Mouse (Mus musculus) CH12.LX (cell line): Measurements from ENCODE around the gene Lgr6. TPM values are rescaled to one million over a fixed set of nuclear protein-coding genes. Genes with fewer than 3 reads are reported as not detected.

ENCODE experiments used
- DNase-seq: peaks from one replicate; pipeline ENCODE4 v3.0.0-alpha.2; 2013; ENCODE audit errors: extremely low read depth
- H3K27ac ChIP-seq: 2 replicates; pipeline ENCODE4 v1.5.1; 2012; ENCODE audit warnings: low read depth, mild to moderate bottlenecking, control low read depth, moderate library complexity; ENCODE audit not compliant: insufficient read depth
- H3K27me3 ChIP-seq: replicated peaks from 2 replicates; pipeline ENCODE3; 2012; ENCODE audit warnings: inconsistent platforms
- H3K36me3 ChIP-seq, 2 experiments: replicated peaks in 1 of 2; 2 replicates each; pipeline versions ENCODE3 to v1.6.1; 2012; ENCODE audit warnings: inconsistent platforms in 1 of 2, low read length in 1 of 2, mild to moderate bottlenecking in 1 of 2, mixed read lengths in 1 of 2, moderate library complexity in 1 of 2; ENCODE audit not compliant: control insufficient read depth in 1 of 2, insufficient read depth in 1 of 2
- H3K4me1 ChIP-seq, 2 experiments: 2 replicates each; pipeline ENCODE4 v1.6.1; 2012; ENCODE audit warnings: inconsistent platforms in 1 of 2, moderate library complexity in 1 of 2; ENCODE audit not compliant: insufficient read depth in 2 of 2, control insufficient read depth in 1 of 2
- H3K4me2 ChIP-seq: 2 replicates; pipeline ENCODE4 v1.6.1; 2012; ENCODE audit warnings: low read depth, mild to moderate bottlenecking, control low read depth; ENCODE audit not compliant: poor library complexity, insufficient read depth, severe bottlenecking
- H3K4me3 ChIP-seq, 3 experiments: fragments of 150-350 bp in 1 of 3; sonication (generic) in 1 of 3; replicated peaks in 1 of 3; 2 replicates each; pipeline versions ENCODE3 to v1.5.1; 2011 to 2012; ENCODE audit warnings: low read depth in 2 of 3, low read length in 2 of 3, mild to moderate bottlenecking in 2 of 3, moderate library complexity in 2 of 3, control low read depth in 1 of 3, improper control_type of control experiment in 1 of 3, inconsistent platforms in 1 of 3, mixed read lengths in 1 of 3; ENCODE audit not compliant: poor library complexity in 1 of 3
- H3K79me2 ChIP-seq: replicated peaks from 2 replicates; pipeline ENCODE4 v1.6.1; 2012; ENCODE audit warnings: mild to moderate bottlenecking, moderate library complexity; ENCODE audit not compliant: control insufficient read depth, poor library complexity, insufficient read depth, severe bottlenecking; ENCODE audit errors: extremely low read depth
- H3K9ac ChIP-seq: 2 replicates; pipeline ENCODE4 v1.6.1; 2012; ENCODE audit warnings: low read depth, mild to moderate bottlenecking, control low read depth, moderate library complexity; ENCODE audit not compliant: insufficient read depth
- H3K9me3 ChIP-seq: replicated peaks from 2 replicates; pipeline ENCODE3; 2012; ENCODE audit warnings: low read length, inconsistent platforms, mixed read lengths
- CHD1 ChIP-seq: IDR thresholded peaks from 2 replicates; pipeline ENCODE4 v1.6.1; 2012; ENCODE audit warnings: low read depth, low read length, improper control_type of control experiment, inconsistent platforms
- CTCF ChIP-seq, 2 experiments: IDR thresholded peaks in 1 of 2; conservative IDR thresholded peaks in 1 of 2; 2 replicates each; pipeline ENCODE4 v1.5.1; 2011 to 2012; ENCODE audit warnings: low read depth in 2 of 2, low read length in 2 of 2, improper control_type of control experiment in 1 of 2, inconsistent platforms in 1 of 2, mild to moderate bottlenecking in 1 of 2, moderate library complexity in 1 of 2
- EP300 ChIP-seq: IDR thresholded peaks from 2 replicates; pipeline ENCODE4 v1.6.1; 2011; ENCODE audit warnings: low read length, improper control_type of control experiment
- ETS1 ChIP-seq: conservative IDR thresholded peaks from 2 replicates; pipeline ENCODE4 v1.6.1; 2012; ENCODE audit warnings: low read depth, mild to moderate bottlenecking, inconsistent platforms, low read length, improper control_type of control experiment, moderate library complexity
- GABPA ChIP-seq: IDR thresholded peaks from 2 replicates; pipeline ENCODE4 v1.6.1; 2012; ENCODE audit warnings: low read depth, low read length, improper control_type of control experiment, inconsistent platforms; ENCODE audit not compliant: insufficient replicate concordance
- HCFC1 ChIP-seq: IDR thresholded peaks from 2 replicates; pipeline ENCODE4 v1.6.1; 2012; ENCODE audit warnings: low read depth, mild to moderate bottlenecking, inconsistent platforms, low read length, improper control_type of control experiment
- IRF4 ChIP-seq: IDR thresholded peaks from 2 replicates; pipeline ENCODE4 v1.6.1; 2014; ENCODE audit warnings: low read depth, mild to moderate bottlenecking, inconsistent platforms, low read length, improper control_type of control experiment
- JUN ChIP-seq: IDR thresholded peaks from 2 replicates; pipeline ENCODE4 v1.6.1; 2011; ENCODE audit warnings: low read depth, mild to moderate bottlenecking, low read length, improper control_type of control experiment, moderate library complexity; ENCODE audit not compliant: insufficient read depth
- JUND ChIP-seq: conservative IDR thresholded peaks from 2 replicates; pipeline ENCODE4 v1.6.1; 2011; ENCODE audit warnings: low read depth, low read length, improper control_type of control experiment
- KAT2A ChIP-seq: IDR thresholded peaks from 2 replicates; pipeline ENCODE4 v1.6.1; 2012; ENCODE audit warnings: low read length, improper control_type of control experiment, inconsistent platforms; ENCODE audit not compliant: insufficient replicate concordance
- MAFK ChIP-seq: IDR thresholded peaks from 2 replicates; pipeline ENCODE4 v1.6.1; 2011; ENCODE audit warnings: low read length, improper control_type of control experiment; ENCODE audit not compliant: insufficient replicate concordance
- MEF2A ChIP-seq: IDR thresholded peaks from 2 replicates; pipeline ENCODE4 v1.6.1; 2014; ENCODE audit warnings: low read depth, mild to moderate bottlenecking, inconsistent platforms, low read length, improper control_type of control experiment, borderline replicate concordance
- MXI1 ChIP-seq: IDR thresholded peaks from 2 replicates; pipeline ENCODE4 v1.6.1; 2011; ENCODE audit warnings: mild to moderate bottlenecking, low read depth, low read length, improper control_type of control experiment
- MYC ChIP-seq: IDR thresholded peaks from 2 replicates; pipeline ENCODE4 v1.6.1; 2011; ENCODE audit warnings: low read depth, mild to moderate bottlenecking, improper control_type of control experiment, low read length
- NELFE ChIP-seq: IDR thresholded peaks from 2 replicates; pipeline ENCODE4 v1.6.1; 2011; ENCODE audit warnings: low read depth, low read length, improper control_type of control experiment
- NRF1 ChIP-seq: IDR thresholded peaks from 2 replicates; pipeline ENCODE4 v1.6.1; 2014; ENCODE audit warnings: low read depth, mild to moderate bottlenecking, inconsistent platforms, low read length, improper control_type of control experiment, moderate library complexity
- PAX5 ChIP-seq: IDR thresholded peaks from 2 replicates; pipeline ENCODE4 v1.6.1; 2012; ENCODE audit warnings: low read length, inconsistent platforms, mixed read lengths
- POLR2A ChIP-seq: IDR thresholded peaks from 2 replicates; pipeline ENCODE4 v1.6.1; 2011; ENCODE audit warnings: low read depth, mild to moderate bottlenecking, improper control_type of control experiment, low read length
- POLR2AphosphoS2 ChIP-seq: IDR thresholded peaks from 2 replicates; pipeline ENCODE4 v1.6.1; 2011; ENCODE audit warnings: low read depth, low read length, improper control_type of control experiment
- RCOR1 ChIP-seq: conservative IDR thresholded peaks from 2 replicates; pipeline ENCODE4 v1.6.1; 2012; ENCODE audit warnings: low read depth, mild to moderate bottlenecking, inconsistent platforms, low read length, improper control_type of control experiment
- SIN3A ChIP-seq: IDR thresholded peaks from 2 replicates; pipeline ENCODE4 v1.6.1; 2012; ENCODE audit warnings: low read length, improper control_type of control experiment, inconsistent platforms
- SMC3 ChIP-seq: IDR thresholded peaks from 2 replicates; pipeline ENCODE4 v1.6.1; 2011; ENCODE audit warnings: low read depth, low read length, improper control_type of control experiment
- TBP ChIP-seq: conservative IDR thresholded peaks from 2 replicates; pipeline ENCODE4 v1.6.1; 2011; ENCODE audit warnings: low read depth, low read length, improper control_type of control experiment
- USF1 ChIP-seq: IDR thresholded peaks from 2 replicates; pipeline ENCODE4 v1.6.1; 2014; ENCODE audit warnings: low read depth, mild to moderate bottlenecking, inconsistent platforms, low read length, improper control_type of control experiment
- ZC3H11A ChIP-seq: IDR thresholded peaks from 2 replicates; pipeline ENCODE4 v1.6.1; 2012; ENCODE audit warnings: low read depth, mild to moderate bottlenecking, inconsistent platforms, low read length, improper control_type of control experiment
- ZMIZ1 ChIP-seq: IDR thresholded peaks from 2 replicates; pipeline ENCODE4 v1.6.1; 2012; ENCODE audit warnings: low read depth, mild to moderate bottlenecking, inconsistent platforms, low read length, improper control_type of control experiment
- ZNF384 ChIP-seq: IDR thresholded peaks from 2 replicates; pipeline ENCODE4 v1.6.1; 2012; ENCODE audit warnings: low read depth, low read length, improper control_type of control experiment, inconsistent platforms
- dilution Hi-C: fragments of 300-500 bp; cut with MboI; formaldehyde crosslinking; loops from 2 replicates; pipeline ENCODE4 v1.14.3; 2020; ENCODE audit warnings: low sequenced_read_pairs; ENCODE audit not compliant: extremely low pct_unique_long_range_greater_than_20kb, extremely low pct_ligation_motif_present
- in situ Hi-C: fragments of 300-500 bp; cut with MboI; formaldehyde crosslinking; loops from 3 replicates; pipeline ENCODE4 v1.14.3; 2019; ENCODE audit warnings: low sequenced_read_pairs, low pct_ligation_motif_present, low pct_unique_long_range_greater_than_20kb, mixed read lengths
- polyA plus RNA-seq: library from polyadenylated mRNA; unstranded; fragments of >175 nt; gene quantifications from 2 replicates; pipeline ENCODE4 v1.2.1, GENCODE M21; 2012; ENCODE audit warnings: low read depth; ENCODE audit not compliant: insufficient read length
- total RNA-seq, 2 experiments: library from RNA; depleted of rRNA; stranded (reverse); fragments of 300-350 nt in 1 of 2; fragments of >200 nt in 1 of 2; gene quantifications; 2 replicates each; pipeline ENCODE4 v1.2.3; 2012 to 2014

Gene Lgr6
- total and polyA plus RNA-seq, 3 experiments: 0.07 to 0.17 (median 0.16) TPM

DNA sequence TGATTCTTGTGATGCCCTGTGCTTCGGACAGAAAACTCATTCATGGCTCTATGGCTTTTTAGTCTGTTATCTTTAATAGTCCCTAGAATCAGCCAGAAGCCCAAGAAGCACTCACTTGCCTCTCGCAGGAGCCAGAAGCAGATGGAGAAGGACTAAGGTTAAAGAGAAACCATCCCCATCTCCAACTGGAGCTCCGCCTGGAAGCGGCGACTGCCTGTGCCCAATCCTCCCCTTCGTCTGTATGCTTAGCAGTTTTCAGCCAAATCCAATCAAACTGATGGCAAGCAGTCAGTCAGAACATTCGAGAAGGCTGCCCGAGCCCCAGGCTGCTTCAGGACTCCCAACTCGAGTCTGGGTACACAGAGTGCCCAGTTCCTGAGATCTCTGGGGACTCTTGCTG, 92.6 kb downstream of the Lgr6 start:
- no peak for DNase-seq
- Histone ChIP-seq H3K4me2 (no peak overlapping the region), H3K36me3 (no peaks in the 10 kb centered on the region), H3K79me2 (no peaks in the 10 kb centered on the region), H3K4me1 (peaks cover 0 to 5% of the 10 kb centered on the region in 2 experiments; a peak in 1 of 4 replicates)
- in situ Hi-C loops: no loop called here
- dilution Hi-C loops: no loop called here
- no peak for TF ChIP-seq ZNF384
- no peak for TF ChIP-seq POLR2AphosphoS2
- TF ChIP-seq SMC3: no peak
- TF ChIP-seq MAFK: no peak
- TF ChIP-seq EP300: no peak
- no peak for TF ChIP-seq CTCF (conservative IDR thresholded peaks at IDR 0.05 in 1 of 2, IDR thresholded peaks at IDR 0.05 in 1 of 2; ENCODE audit: low read depth in 2 of 2, low read length in 2 of 2)
- TF ChIP-seq PAX5: no peak
- TF ChIP-seq KAT2A: no peak
- no peak for TF ChIP-seq POLR2A
- TF ChIP-seq ZC3H11A: no peak
- no peak for TF ChIP-seq MEF2A
- TF ChIP-seq, all 38 proteins: peak for 0
- H3K27me3 ChIP-seq: peaks cover 27% of the 10 kb centered on the region
- H3K4me3 ChIP-seq: no peak overlapping the region
- no peak overlapping the region for H3K27ac ChIP-seq
- H3K9ac ChIP-seq: no peak overlapping the region
- H3K9me3 ChIP-seq: no peaks in the 10 kb centered on the region

- Histone ChIP-seq H3K36me3 (no peaks in the 10 kb centered on the region), H3K9me3 (no peaks in the 10 kb centered on the region), H3K27ac (no peak overlapping the region), H3K4me2 (no peak overlapping the region)
- no peak for DNase-seq
- dilution Hi-C loops (no loop called here), in situ Hi-C loops (no loop called here)
- TF ChIP-seq ZNF384: no peak
- no peak for TF ChIP-seq POLR2AphosphoS2
- no peak for TF ChIP-seq RCOR1
- TF ChIP-seq NRF1: no peak
- no peak for TF ChIP-seq JUND
- TF ChIP-seq CHD1: no peak
- no peak for TF ChIP-seq ETS1
- TF ChIP-seq GABPA: no peak
- TF ChIP-seq EP300: no peak
- no peak for TF ChIP-seq JUN
- TF ChIP-seq TBP: no peak
- TF ChIP-seq SIN3A: no peak
- TF ChIP-seq USF1: no peak
- TF ChIP-seq CTCF (conservative IDR thresholded peaks at IDR 0.05 in 1 of 2, IDR thresholded peaks at IDR 0.05 in 1 of 2; ENCODE audit: low read depth in 2 of 2, low read length in 2 of 2): no peak
- TF ChIP-seq HCFC1: no peak
- TF ChIP-seq MXI1: no peak
- TF ChIP-seq IRF4: no peak
- no peak for TF ChIP-seq ZMIZ1
- no peak for TF ChIP-seq MYC
- TF ChIP-seq NELFE: no peak
- TF ChIP-seq, all 38 proteins: peak for 0
- no peak overlapping the region for H3K9ac ChIP-seq
- H3K79me2 ChIP-seq: no peaks in the 10 kb centered on the region
- H3K4me1 ChIP-seq: peaks cover 0 to 5% of the 10 kb centered on the region in 2 experiments; a peak in 1 of 4 replicates
- no peak overlapping the region for H3K4me3 ChIP-seq
- peaks cover 25% of the 10 kb centered on the region for H3K27me3 ChIP-seq
Measured at GRCm38 (mm10) chr1:135011912-135012311, 93.2 kb downstream of the Lgr6 start.
